Mouse (Mus musculus): ENCODE data around the gene Ube2v1.

DNA sequence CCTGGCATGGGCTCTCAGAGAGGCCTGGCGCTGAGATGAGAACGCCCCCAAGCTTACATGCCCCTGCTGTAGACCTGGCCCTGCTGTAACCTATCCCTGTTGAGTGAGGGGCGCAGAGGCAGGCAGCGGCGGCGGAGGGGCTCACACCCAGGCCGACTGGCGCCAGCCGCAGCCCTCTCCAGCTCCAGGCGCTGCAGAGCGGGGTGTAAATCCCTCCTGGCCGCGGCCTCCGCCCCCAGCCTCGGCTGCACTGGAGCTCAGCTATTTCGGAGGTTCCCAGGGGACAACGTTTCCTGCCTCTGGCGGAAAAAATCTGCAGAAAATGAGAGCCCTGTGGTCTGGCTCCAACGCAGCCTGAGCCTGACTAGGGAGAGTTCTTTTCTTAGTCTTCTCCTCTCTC lies 66.2 kb downstream of the Ube2v1 start:
- TF ChIP-seq CTCF (conservative IDR thresholded peaks at IDR 0.05; ENCODE audit: insufficient read depth, insufficient read length, low read depth, low read length) = no peak
- no peak for TF ChIP-seq POLR2A (IDR thresholded peaks at IDR 0.05; ENCODE audit: low read depth, low read length)

Data from kidney, adult 2 months (tissue).